Mouse (Mus musculus) spleen, postnatal 10 days (tissue): Measurements from ENCODE around the gene Nsrp1.
"Not testable (repeated sequence)": the region's sequence is repeated elsewhere in the genome, so short reads cannot be mapped to it uniquely, and the experiment has no call there.

Experiments used
- DNase-seq, 2 experiments: peaks; one replicate each; pipeline ENCODE4 v3.0.0; 2021 to 2022; ENCODE audit warnings: low spot score in 2 of 2

The Nsrp1 gene

GRCm38 (mm10) chr11:77078273-77079134, at the start of gene Nsrp1:
Gene Nsrp1 (minus strand): TSS chr11:77078435.
- DNase-seq, result peak; percentile 82 to 93

GRCm38 (mm10) chr11:77111141-77111540, 32.9 kb upstream of the Nsrp1 start:
- DNase-seq, result no peak

GRCm38 (mm10) chr11:77108442-77108841, 30.2 kb upstream of the Nsrp1 start:
- DNase-seq, result no peak

- not testable (repeated sequence) for DNase-seq
Measured at GRCm38 (mm10) chr11:77107872-77108271, 29.6 kb upstream of the Nsrp1 start.

GRCm38 (mm10) chr11:77106961-77107360, 28.7 kb upstream of the Nsrp1 start:
- no peak for DNase-seq

GRCm38 (mm10) chr11:77100137-77100937, 22.1 kb upstream of the Nsrp1 start:
- DNase-seq, result peak; percentile 82 to 87

DNA sequence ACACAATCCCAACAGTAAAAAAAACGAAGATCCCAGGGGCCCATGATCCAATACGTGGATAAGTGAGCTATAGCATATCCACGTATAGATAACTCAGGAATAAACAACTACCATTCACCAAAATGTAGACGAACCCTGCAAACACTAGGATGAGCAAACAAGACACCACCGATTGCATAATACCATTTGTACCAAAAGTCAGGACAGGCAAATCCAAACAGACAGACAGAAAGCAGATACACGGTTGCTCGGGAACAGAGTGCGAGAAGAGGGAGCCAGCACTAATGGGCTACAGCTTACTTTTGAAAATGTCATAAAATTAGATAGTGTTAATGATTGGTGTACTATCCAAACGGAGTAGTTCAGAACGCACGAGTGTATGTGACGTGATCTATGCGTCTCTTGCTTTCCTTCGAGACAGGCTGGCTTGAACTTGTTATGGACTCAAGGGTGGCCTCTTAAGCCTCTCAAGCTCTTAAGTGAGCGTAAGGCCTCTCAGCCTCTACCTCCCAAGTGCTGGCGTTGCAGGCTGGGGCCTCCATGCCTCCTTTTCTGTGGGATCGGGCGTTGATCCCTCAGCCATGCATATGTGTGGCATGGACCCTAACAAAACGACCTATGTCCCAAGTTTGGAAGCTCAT, 20.2 kb upstream of the Nsrp1 start:
- DNase-seq, result no peak

DNA sequence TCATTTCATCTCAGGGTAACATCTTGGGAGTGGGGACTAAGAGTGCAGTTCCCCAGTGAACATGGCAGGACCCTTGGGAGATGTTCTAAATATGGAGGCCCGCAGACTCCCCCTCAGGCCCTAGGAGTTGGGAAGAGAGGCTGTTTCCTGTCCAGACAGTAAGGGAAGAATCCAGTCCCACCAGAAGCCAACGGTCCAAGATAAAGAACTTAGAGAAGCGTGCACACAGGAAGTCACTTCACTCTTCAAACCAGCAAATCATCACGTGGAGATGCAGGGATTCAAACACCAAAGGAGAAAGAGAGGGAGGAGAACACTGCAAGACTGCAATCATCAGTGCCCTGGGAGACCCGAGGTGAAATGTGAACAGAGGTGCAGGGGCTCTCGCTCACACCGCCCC, 18.8 kb upstream of the Nsrp1 start:
- no peak for DNase-seq

- no peak for DNase-seq
Measured at GRCm38 (mm10) chr11:77096581-77096980, 18.3 kb upstream of the Nsrp1 start.

- DNase-seq, result no peak
Measured at GRCm38 (mm10) chr11:77095206-77095605, 17.0 kb upstream of the Nsrp1 start.

DNA sequence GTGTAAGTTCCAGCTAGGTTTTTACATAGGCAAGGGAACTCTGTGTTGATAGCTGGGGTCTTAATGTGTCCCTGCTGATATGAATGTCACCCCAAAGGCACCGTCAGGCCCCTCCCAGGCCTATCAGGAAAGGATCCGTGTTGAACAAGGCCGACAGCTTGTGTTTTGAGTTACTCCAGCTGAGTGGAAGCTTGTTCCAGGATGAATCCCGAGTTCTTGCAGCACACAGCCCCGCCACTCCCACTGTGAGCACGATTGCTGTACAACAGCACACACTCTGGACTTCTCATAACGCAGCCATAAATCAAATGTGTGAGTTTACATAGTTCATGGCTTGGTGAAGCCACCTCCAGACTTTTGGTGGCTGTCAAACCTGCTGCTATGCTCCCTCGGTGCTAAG, 15.9 kb upstream of the Nsrp1 start:
- no peak for DNase-seq

- DNase-seq, result peak; percentile 20 to 62
Measured at GRCm38 (mm10) chr11:77093208-77093607, 15.0 kb upstream of the Nsrp1 start.

- no peak for DNase-seq
Measured at GRCm38 (mm10) chr11:77089162-77089561, 10.9 kb upstream of the Nsrp1 start.

- no peak for DNase-seq
Measured at GRCm38 (mm10) chr11:77087004-77087403, 8.8 kb upstream of the Nsrp1 start.

- no peak for DNase-seq
Measured at GRCm38 (mm10) chr11:77084001-77084682, 5.9 kb upstream of the Nsrp1 start.

GRCm38 (mm10) chr11:77079361-77079760, 1.1 kb upstream of the Nsrp1 start:
- DNase-seq, result no peak

- DNase-seq, result peak; percentile 40 to 49
Measured at GRCm38 (mm10) chr11:77077792-77078191, 443 bp downstream of the Nsrp1 start.

DNA sequence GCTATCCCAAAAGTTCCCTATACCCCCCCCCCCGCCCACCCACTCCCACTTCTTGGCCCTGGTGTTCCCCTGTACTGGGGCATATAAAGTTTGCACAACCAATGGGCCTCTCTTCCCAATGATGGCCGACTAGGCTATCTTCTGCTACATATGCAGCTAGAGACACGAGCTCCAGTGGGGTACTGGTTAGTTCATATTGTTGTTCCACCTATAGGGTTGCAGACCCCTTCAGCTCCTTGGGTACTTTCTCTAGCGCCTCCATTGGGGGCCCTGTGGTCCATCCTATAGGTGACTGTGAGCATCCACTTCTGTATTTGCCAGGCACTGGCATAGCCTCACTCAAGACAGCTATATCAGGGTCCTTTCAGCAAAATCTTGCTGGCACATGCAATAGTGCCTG, 904 bp downstream of the Nsrp1 start:
- DNase-seq, result not testable (repeated sequence)

- DNase-seq, result peak in 1 of 2 experiments; percentile 47
Measured at GRCm38 (mm10) chr11:77070721-77071120, 7.5 kb downstream of the Nsrp1 start.

- no peak for DNase-seq
Measured at GRCm38 (mm10) chr11:77068825-77069224, 9.4 kb downstream of the Nsrp1 start.

DNA sequence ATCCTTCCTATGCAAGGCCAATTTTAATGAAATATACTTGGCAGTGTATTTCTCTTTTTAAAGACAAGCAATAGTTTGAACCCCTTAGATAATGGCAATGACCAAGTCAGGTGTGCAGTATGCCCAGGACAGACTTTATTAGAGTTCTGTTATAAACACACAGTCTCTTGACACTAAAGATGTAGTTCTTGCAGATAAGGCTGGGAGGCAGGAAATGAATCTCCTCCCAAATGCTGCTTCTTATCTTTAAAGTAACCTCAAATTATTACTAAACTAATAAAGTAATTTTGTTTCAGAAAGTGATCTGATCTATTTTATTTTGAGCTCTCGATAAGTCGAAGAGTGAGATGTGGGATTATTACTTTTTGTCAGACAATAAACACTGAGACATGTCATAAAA, 14.8 kb downstream of the Nsrp1 start:
- no peak for DNase-seq

GRCm38 (mm10) chr11:77061951-77062350, 16.3 kb downstream of the Nsrp1 start:
- no peak for DNase-seq
